Mouse (Mus musculus) liver (tissue): ENCODE measurements around the gene Emp2.

ENCODE experiments used
- DNase-seq: peaks from one replicate; pipeline ENCODE4 v3.0.0-alpha.2; 2020; ENCODE audit warnings: mixed read lengths

Gene Emp2

DNA sequence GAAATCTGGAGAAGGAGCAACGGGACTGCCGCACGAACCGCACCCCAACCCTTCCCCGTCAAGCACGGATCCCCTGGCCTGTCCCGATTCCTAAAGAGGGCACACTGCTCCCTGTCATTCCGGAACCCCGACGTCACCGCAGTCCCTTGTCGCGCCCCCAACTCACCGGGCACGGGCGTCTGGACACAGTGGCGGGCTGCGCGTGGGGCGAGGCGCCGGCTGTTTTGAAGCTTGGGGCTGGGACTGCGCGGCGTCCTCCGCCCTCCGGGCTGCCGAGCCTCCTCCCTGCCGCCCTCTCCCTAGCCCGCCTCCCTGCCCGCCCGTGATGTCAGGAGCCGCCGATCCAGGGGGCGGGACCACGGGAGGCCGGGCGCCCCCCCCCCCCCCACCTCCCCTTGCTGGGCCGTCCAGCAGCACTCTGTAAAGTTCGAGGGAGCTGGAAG lies at the start of gene Emp2:
TSS of gene Emp2 (minus strand) at position 323 of the 443 bp plus-strand sequence.
- peak; percentile 64 for DNase-seq

GRCm38 (mm10) chr16:10363061-10363460 lies 49.3 kb upstream of the Emp2 start:
- no peak for DNase-seq

- no peak for DNase-seq
These were observed 45.5 kb upstream of the Emp2 start for GRCm38 (mm10) chr16:10359241-10359640.

GRCm38 (mm10) chr16:10358010-10358934 lies 44.5 kb upstream of the Emp2 start:
- peak; percentile 91 for DNase-seq

DNA sequence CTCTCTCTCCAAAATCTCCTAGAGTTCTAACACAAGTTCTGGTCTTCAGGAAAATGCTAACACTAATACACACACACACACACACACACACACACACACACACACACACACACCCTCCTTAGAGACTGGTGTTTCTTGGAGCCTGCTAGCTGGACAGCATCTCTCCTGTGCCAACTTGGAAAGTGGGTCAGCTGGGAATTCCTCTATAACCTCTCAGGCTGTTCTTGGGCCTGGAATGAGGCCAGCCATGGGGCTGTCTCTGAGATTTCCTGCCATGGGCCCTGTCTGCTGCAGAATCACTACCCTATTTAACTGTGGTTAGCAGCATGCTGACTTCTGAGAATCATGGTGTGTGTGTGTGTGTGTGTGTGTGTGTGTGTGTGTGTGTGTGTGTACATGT lies 41.2 kb upstream of the Emp2 start:
- no peak for DNase-seq

- no peak for DNase-seq
These were observed 37.4 kb upstream of the Emp2 start for GRCm38 (mm10) chr16:10351050-10351636.

GRCm38 (mm10) chr16:10349876-10350275 lies 36.1 kb upstream of the Emp2 start:
- DNase-seq = no peak

GRCm38 (mm10) chr16:10349436-10349835 lies 35.7 kb upstream of the Emp2 start:
- DNase-seq = no peak

GRCm38 (mm10) chr16:10347551-10347950 lies 33.8 kb upstream of the Emp2 start:
- DNase-seq = no peak

DNA sequence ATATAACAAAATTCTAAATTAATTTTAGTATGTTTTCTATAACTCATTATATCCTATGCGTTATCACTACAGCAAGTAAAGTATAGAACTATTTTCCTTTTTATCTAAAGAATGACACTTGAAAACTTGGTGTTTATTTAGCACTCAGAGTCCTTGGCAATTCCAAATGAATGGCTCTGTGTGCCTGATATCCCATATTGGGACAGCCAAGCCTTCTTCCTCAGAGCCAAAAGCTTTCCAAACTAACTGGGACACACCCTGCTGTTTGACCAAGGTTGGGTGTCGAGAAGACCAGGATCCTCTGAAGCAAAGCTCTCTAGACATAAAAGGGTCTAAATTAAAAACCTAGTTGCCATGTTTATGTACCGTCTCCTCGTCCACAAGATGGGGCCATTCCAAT lies 27.3 kb upstream of the Emp2 start:
- no peak for DNase-seq

DNA sequence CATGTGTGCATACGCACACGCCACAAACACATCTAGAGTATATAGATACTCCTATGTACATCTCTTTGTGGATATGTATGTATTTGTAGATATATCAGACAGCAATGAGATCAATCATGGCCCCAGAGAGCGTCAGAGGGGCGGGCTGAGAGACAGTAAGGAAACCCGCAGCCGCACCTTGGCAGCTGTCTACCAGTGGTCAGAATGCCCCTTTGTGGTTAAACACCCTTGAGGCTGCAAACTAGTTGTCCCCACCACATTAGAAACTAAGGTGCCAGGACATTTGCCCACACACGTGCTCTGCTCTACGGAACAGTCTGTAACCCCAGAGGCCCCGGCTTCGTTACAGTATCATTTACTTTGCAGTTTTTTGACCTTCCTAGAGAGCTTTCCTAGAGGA lies 26.2 kb upstream of the Emp2 start:
- DNase-seq = no peak

DNA sequence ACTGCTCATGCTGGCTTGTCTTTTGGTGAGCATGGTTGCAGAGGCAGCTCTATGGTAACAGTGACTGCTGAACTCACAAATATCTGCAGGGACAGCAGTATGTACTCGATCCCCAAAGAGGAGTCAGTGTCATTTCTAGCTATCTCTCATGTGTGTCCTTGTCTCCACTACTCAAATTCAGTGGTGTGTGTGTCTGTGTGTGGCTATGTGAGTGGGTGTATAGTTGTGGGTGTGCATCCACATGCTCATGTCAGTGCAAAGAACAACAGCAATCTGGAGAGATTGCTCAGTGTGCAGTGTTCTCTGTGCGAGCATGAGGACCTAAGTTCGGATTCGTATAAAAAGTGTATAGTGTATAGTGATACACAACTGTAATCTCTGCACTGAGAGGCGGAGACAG lies 24.8 kb upstream of the Emp2 start:
- DNase-seq = no peak

GRCm38 (mm10) chr16:10337422-10338197 lies 23.8 kb upstream of the Emp2 start:
- DNase-seq = no peak

DNA sequence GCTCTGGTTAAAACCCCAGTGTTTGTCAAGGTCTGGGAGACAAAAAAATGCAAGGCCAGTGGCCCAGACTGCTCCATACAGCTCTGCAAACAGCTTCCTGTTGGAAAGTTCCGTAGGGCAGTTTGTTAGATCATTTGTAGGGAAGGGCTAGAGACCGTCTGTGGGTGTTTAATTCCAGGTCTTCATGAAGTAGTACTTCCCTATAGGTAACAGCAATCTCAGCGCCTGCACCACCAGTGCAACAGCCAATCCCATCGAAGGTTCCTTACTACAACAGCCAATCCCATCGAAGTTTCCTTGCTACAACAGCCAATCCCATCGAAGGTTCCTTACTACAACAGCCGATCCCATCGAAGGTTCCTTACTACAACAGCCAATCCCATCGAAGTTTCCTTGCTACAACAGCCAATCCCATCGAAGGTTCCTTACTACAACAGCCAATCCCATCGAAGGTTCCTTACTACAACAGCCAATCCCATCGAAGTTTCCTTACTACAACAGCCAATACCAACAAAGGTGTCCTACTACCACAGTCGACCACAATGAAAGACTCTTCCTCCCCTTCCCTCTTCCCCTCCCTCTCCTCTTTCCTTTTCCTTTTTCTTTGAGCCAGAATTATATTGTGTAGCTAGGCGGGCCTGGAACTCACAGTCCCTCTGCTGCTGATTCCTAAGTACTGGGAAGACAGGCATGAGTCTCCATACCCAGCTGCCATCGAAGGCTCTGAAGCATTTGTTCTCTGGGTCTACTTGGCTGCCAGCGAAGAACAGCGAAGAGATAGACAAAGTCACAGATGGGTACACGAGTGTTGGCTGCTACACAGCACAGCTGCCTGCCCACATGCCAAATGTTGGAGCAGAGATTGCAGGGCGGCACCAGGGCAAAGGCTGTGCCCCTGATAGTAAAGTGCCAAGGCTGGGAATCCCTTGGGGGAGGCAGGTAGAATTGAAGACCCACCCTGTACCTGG lies 23.0 kb upstream of the Emp2 start:
- DNase-seq = no peak

DNA sequence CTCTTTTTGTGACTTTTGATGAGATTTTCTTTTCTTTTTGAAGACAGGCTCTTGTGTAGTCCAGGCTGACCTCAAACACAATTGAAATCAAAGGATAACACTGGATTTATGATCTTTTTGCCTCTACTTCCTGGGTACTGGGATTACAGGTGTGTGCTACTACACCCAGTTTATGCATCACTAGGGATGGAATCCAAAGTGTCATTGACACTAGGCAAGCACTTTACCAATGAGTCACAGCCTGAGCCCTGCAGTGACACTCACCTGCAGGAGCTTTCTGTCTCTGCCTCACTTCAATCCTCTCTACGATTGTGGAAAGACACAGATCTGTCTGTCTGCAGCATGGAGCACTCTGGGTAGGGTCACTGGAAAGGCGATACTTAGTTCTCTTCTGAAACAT lies 22.2 kb upstream of the Emp2 start:
- no peak for DNase-seq

DNA sequence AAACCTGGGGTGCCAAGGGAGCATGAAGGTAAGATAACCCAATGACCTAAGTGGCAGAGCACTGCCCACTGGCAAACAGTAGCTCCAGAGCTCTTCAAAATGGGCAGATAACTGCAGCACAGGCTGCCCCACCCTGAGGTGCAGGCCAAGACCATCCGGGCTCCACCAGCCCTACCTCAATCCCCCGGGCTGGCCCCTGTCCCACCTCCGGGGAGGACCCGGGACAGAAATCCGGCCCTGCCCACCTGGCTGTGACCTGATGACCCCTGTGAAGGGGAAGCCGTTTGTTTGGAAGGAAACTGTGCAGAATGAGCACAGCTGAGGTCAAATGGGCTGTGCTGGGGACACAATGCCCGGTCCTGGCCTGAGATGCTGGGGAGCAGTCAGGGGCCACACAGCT lies 19.0 kb upstream of the Emp2 start:
- DNase-seq = no peak

GRCm38 (mm10) chr16:10330586-10331495 lies 17.1 kb upstream of the Emp2 start:
- DNase-seq = no peak

DNA sequence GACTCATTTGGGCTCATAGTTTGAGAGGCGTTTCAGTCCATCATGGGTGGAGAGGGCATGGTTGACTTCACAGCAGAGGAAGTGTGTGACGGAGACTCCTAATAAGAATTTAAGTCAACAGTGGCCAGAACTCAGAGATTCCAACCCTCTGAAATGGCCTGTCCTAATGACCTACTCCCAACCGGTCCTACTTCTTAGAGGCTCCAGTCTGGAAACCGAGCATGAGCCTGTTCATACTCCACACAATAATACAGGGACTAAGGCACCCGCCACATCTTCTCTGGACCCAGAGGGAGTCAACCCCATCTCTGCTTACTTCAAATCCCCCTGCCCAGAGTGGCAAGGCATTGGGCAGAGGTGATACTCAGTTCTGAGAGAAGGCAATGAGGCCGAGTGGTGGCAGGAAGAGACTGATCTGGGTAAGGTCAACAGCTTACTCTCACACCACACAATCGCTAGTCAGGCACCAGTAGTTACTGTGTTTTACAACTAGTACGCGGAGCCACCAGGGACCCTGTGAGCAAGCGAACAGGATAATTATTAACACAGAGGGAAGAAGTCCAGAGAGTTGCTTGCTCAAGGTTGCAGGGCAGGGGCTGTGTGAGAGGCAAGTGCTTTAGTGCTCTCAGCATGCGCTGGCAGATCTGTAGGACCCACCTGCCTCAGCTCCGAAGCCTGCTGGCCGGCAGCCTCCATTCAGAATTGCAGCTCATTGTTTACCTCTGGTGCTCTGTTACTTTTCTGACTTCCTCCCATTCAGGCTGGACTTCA lies 14.0 kb upstream of the Emp2 start:
- peak; percentile 44 for DNase-seq

- no peak for DNase-seq
These were observed 6.3 kb upstream of the Emp2 start for GRCm38 (mm10) chr16:10319914-10320569.

DNA sequence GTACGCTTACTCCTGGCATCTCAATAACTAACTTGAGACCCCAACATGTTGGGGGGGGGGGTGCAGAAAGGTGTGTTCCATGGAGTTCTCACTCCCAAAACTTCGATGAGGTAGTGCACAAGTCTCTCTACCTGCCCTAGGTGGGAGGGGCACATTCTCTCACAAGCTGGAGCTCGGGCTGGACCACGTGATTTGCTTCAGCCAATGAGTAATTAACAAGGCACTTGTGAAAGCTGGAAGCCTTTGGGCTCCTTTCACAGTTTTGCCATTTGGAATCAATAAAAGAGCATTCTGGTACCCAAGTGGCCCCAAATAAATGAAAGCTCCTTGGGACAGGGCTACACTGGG lies 3.4 kb upstream of the Emp2 start:
- no peak for DNase-seq
